Mouse (Mus musculus) hindbrain, embryonic 11.5 days (tissue): Measurements from ENCODE around the gene Cercam. TPM values are rescaled to one million over a fixed set of nuclear protein-coding genes. Genes with fewer than 3 reads are reported as not detected.

Experiments
- ATAC-seq: fragments of 200-750 bp; cut with Nextera tagmentation; 2 replicates; pipeline ENCODE4 v1.8.0; 2017; ENCODE audit warnings: mild to moderate bottlenecking, moderate TSS enrichment, moderate library complexity; ENCODE audit not compliant: low FRiP score
- DNase-seq: peaks from one replicate; pipeline ENCODE4 v3.0.0-alpha.2; 2015; ENCODE audit warnings: low spot score
- H3K27ac ChIP-seq: fragments of 300-500 bp; sonication (generic); 2 replicates; pipeline ENCODE4 v1.5.1; 2014; ENCODE audit warnings: mild to moderate bottlenecking, low read depth, low read length
- H3K27me3 ChIP-seq: fragments of 300-500 bp; sonication (generic); 2 replicates; pipeline ENCODE4 v1.6.1; 2014; ENCODE audit warnings: mild to moderate bottlenecking, low read length, moderate library complexity, mixed read lengths; ENCODE audit not compliant: control insufficient read depth, insufficient read depth
- H3K36me3 ChIP-seq: fragments of 300-500 bp; sonication (generic); 2 replicates; pipeline ENCODE4 v1.6.1; 2014; ENCODE audit warnings: mild to moderate bottlenecking, low read length, moderate library complexity, mixed read lengths; ENCODE audit not compliant: control insufficient read depth, insufficient read depth
- H3K4me1 ChIP-seq: fragments of 300-500 bp; sonication (generic); replicated peaks from 2 replicates; pipeline ENCODE4 v1.6.1; 2014; ENCODE audit warnings: low read length, mixed read lengths; ENCODE audit not compliant: control insufficient read depth, insufficient read depth
- H3K4me2 ChIP-seq: fragments of 300-500 bp; sonication (generic); replicated peaks from 2 replicates; pipeline ENCODE4 v1.6.1; 2014; ENCODE audit warnings: mild to moderate bottlenecking, low read depth, low read length
- H3K4me3 ChIP-seq: fragments of 300-500 bp; sonication (generic); 2 replicates; pipeline ENCODE4 v1.5.1; 2014; ENCODE audit warnings: low read depth, low read length
- H3K9ac ChIP-seq: fragments of 300-500 bp; sonication (generic); 2 replicates; pipeline ENCODE4 v1.6.1; 2014; ENCODE audit warnings: low read depth, low read length
- H3K9me3 ChIP-seq: fragments of 300-500 bp; sonication (generic); 2 replicates; pipeline ENCODE4 v1.6.1; 2016; ENCODE audit warnings: low read length; ENCODE audit not compliant: control insufficient read depth
- WGBS: fragments of 180-500 bp; shearing (Covaris S2); extraction: QIAGEN DNeasy Blood & Tissue Kit; methylation state at CpG from one replicate; pipeline ENCODE4 v1.1.7; 2014; 5-methylcytosine and 5-hydroxymethylcytosine counted together
- polyA plus RNA-seq: library from polyadenylated mRNA; unstranded; fragments of >200 nt; fragmentation: Nextera tagmentation; extraction: Ambion mirVana; gene quantifications from 2 replicates; pipeline ENCODE4 v1.2.1, GENCODE M21; 2014

The Cercam gene
- polyA plus RNA-seq, 1 experiment from 2014 or later = 17.1 TPM

DNA sequence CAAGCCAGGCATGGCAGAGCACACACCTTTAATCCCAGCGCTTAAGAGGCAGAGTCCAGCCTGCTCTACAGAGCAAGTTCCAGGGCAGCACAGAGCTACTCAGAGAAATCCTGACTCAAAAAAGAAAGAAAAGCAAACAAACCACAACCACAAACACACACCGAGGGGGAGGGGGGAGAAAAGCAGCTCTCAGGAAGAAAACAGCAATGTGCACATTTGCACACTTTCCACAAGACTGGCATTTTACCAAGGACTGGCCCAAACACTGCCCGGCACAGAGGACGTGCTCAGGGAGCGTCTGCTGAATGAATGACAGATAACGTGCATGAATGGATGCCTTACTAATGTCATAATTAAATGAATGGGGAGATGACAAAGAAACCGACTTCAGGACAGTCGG, 19.9 kb upstream of the Cercam start:
- no peak for ATAC-seq
- Histone ChIP-seq H3K4me1 (peaks cover 40% of the 10 kb centered on the region), H3K9ac (no peak overlapping the region), H3K27me3 (peaks cover 2% of the 10 kb centered on the region; the same call in 1 of the 2 replicates), H3K4me3 (no peak overlapping the region), H3K4me2 (no peak overlapping the region), H3K9me3 (no peaks in the 10 kb centered on the region), H3K27ac (peak overlapping the region; percentile 100), H3K36me3 (no peaks in the 10 kb centered on the region)
- DNase-seq = no peak
- WGBS = 46% methylated on average over 8 of the region's 8 CpGs

- DNase-seq (no peak), ATAC-seq (no peak)
- Histone ChIP-seq H3K27me3 (no peaks in the 10 kb centered on the region), H3K4me2 (no peak overlapping the region), H3K4me1 (peaks cover 41% of the 10 kb centered on the region), H3K36me3 (no peaks in the 10 kb centered on the region), H3K9ac (0 out of 2 replicates have a peak overlapping the region, but pooled peaks have one; percentile 28), H3K9me3 (no peaks in the 10 kb centered on the region), H3K4me3 (no peak overlapping the region), H3K27ac (peak overlapping the region; percentile 100)
- WGBS = 27% methylated on average over 5 of the region's 5 CpGs
Observed at GRCm38 (mm10) chr2:29849841-29850480, 19.0 kb upstream of the Cercam start.

- 26% methylated on average over 4 of the region's 4 CpGs for WGBS
- H3K9ac ChIP-seq = peak overlapping the region; percentile 46; the same call in 1 of the 2 replicates
- no peaks in the 10 kb centered on the region for H3K36me3 ChIP-seq
- H3K9me3 ChIP-seq = no peaks in the 10 kb centered on the region
- H3K4me1 ChIP-seq = peaks cover 57% of the 10 kb centered on the region
- DNase-seq (no peak), ATAC-seq (peak; percentile 20; the same call in 1 of the 2 replicates)
- H3K27ac ChIP-seq = peak overlapping the region; percentile 89
- no peak overlapping the region for H3K4me2 ChIP-seq
- H3K27me3 ChIP-seq = no peaks in the 10 kb centered on the region
- H3K4me3 ChIP-seq = no peak overlapping the region
Observed at GRCm38 (mm10) chr2:29852957-29853485, 15.9 kb upstream of the Cercam start.

GRCm38 (mm10) chr2:29853736-29854135, 15.2 kb upstream of the Cercam start:
- WGBS = 55% methylated on average over 5 of the region's 5 CpGs
- Histone ChIP-seq H3K9me3 (no peaks in the 10 kb centered on the region), H3K4me2 (no peak overlapping the region), H3K27me3 (no peaks in the 10 kb centered on the region), H3K4me3 (no peak overlapping the region), H3K27ac (peak overlapping the region; percentile 89), H3K4me1 (peaks cover 54% of the 10 kb centered on the region), H3K9ac (no peak overlapping the region), H3K36me3 (no peaks in the 10 kb centered on the region)
- ATAC-seq = no peak
- no peak for DNase-seq

DNA sequence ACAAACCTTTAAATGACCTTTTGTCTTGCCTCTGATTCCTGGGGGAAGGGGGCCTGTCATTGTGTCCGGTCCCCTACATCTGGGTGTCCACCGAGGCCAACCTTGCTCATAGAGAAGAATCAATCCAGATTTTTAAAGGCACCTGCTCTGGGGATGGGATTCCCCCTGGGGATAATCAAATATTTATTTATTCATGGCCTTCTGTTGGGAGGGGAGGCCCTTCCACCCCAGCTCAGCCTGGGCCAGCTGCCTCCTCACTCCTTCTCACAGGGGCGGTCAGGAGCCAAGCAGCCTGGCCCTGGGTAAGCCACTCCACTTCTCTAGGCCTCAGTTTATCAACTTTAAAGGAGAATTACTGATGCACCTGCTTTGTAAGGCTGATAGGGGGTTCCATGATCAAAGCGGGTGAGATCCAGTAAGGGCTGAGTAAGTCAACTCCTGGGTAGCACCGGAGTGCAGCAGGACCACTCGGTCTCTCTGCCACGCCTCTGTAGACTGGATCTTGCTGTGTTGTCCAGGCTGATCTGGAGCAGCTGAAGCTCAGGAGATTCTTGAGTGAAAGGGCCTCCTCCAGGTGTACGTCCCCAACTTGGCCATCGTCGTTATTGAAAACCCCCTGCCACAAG, 13.3 kb upstream of the Cercam start:
- Histone ChIP-seq H3K9ac (peak overlapping the region; percentile 58), H3K9me3 (no peaks in the 10 kb centered on the region), H3K4me1 (peaks cover 47% of the 10 kb centered on the region), H3K4me3 (no peak overlapping the region), H3K27ac (peak overlapping the region; percentile 97), H3K36me3 (no peaks in the 10 kb centered on the region), H3K4me2 (no peak overlapping the region; the same call in 1 of the 2 replicates), H3K27me3 (no peaks in the 10 kb centered on the region)
- ATAC-seq = peak; percentile 68
- DNase-seq = no peak
- 39% methylated on average over 10 of the region's 10 CpGs for WGBS

DNA sequence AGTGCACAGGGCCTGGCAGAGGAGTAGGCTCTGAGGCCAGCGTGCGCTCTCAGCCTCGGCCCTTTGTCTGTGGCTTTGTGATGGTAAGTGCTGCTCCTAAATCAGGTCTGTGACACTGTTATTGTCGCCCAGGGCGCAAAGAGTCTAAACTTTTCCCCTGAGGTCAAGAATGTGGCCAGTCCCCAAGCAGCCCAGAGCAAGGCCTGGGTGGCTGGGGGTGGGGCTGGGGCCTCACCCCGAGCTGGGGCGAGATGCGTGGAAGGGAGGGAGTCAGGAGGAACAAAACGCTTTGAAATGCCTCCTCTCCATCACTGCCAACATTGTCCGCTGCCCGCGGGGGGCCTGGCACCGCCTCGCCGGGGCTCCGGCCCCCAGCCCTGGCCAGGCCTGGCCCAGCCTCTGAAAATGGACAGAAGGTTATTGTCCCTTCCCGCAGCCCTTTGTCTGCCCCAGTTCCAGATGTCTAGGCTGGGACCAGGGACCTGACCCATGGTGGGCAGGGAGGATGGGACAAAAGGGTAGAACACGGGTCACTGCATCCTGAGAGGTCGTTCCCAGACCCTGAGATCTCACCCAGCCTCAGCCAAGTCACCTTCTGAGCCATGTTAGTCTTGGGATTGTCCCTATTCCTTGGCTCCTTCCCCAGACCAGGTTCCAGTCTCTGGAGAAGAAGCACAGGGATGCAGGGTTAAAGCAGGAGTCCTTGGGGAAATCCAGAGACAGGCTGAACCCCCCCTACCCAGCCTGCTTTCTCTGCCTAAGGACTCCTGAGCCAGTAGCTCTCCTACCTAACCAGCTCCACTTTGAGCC, 12.3 kb upstream of the Cercam start:
- Histone ChIP-seq H3K4me1 (peaks cover 47% of the 10 kb centered on the region), H3K9me3 (no peaks in the 10 kb centered on the region), H3K36me3 (no peaks in the 10 kb centered on the region), H3K27ac (peak overlapping the region; percentile 97), H3K4me2 (peak overlapping the region; percentile 17; the same call in 1 of the 2 replicates), H3K4me3 (no peak overlapping the region), H3K27me3 (no peaks in the 10 kb centered on the region), H3K9ac (peak overlapping the region; percentile 58)
- ATAC-seq (peak; percentile 63), DNase-seq (peak; percentile 64)
- WGBS = 11% methylated on average over 16 of the region's 19 CpGs

- no peaks in the 10 kb centered on the region for H3K9me3 ChIP-seq
- no peak overlapping the region for H3K4me3 ChIP-seq
- peaks cover 47% of the 10 kb centered on the region for H3K4me1 ChIP-seq
- no peaks in the 10 kb centered on the region for H3K27me3 ChIP-seq
- H3K27ac ChIP-seq = peak overlapping the region; percentile 97
- H3K36me3 ChIP-seq = no peaks in the 10 kb centered on the region
- peak overlapping the region; percentile 58 for H3K9ac ChIP-seq
- H3K4me2 ChIP-seq = no peak overlapping the region; the same call in 1 of the 2 replicates
- ATAC-seq (no peak), DNase-seq (no peak)
- 35% methylated on average over 2 of the region's 2 CpGs for WGBS
Observed at GRCm38 (mm10) chr2:29857341-29857740, 11.6 kb upstream of the Cercam start.

GRCm38 (mm10) chr2:29857967-29858366, 11.0 kb upstream of the Cercam start:
- H3K27me3 ChIP-seq = no peaks in the 10 kb centered on the region
- no peak for ATAC-seq

More at GRCm38 (mm10) chr2:29857967-29858366, 11.0 kb upstream of the Cercam start:
- H3K27ac ChIP-seq = peak overlapping the region; percentile 97
- H3K36me3 ChIP-seq = no peaks in the 10 kb centered on the region
- no peak overlapping the region for H3K4me3 ChIP-seq
- H3K9me3 ChIP-seq = no peaks in the 10 kb centered on the region
- no peak overlapping the region for H3K9ac ChIP-seq
- peaks cover 45% of the 10 kb centered on the region for H3K4me1 ChIP-seq
- no peak for DNase-seq
- no peak overlapping the region for H3K4me2 ChIP-seq
- 49% methylated on average over 5 of the region's 5 CpGs for WGBS
